Mouse (Mus musculus): Measurements from ENCODE around the gene Mcf2. TPM values are rescaled to one million over a fixed set of nuclear protein-coding genes. Genes with fewer than 3 reads are reported as not detected.

Mcf2 gene
- 3.1 TPM for polyA plus RNA-seq (2014; fragmentation: Illumina TruSeq; extraction: RNeasy Lipid Tissue Mini Kit (QIAGEN cat#74804); ENCODE audit: low read depth, low replicate concordance)

DNA sequence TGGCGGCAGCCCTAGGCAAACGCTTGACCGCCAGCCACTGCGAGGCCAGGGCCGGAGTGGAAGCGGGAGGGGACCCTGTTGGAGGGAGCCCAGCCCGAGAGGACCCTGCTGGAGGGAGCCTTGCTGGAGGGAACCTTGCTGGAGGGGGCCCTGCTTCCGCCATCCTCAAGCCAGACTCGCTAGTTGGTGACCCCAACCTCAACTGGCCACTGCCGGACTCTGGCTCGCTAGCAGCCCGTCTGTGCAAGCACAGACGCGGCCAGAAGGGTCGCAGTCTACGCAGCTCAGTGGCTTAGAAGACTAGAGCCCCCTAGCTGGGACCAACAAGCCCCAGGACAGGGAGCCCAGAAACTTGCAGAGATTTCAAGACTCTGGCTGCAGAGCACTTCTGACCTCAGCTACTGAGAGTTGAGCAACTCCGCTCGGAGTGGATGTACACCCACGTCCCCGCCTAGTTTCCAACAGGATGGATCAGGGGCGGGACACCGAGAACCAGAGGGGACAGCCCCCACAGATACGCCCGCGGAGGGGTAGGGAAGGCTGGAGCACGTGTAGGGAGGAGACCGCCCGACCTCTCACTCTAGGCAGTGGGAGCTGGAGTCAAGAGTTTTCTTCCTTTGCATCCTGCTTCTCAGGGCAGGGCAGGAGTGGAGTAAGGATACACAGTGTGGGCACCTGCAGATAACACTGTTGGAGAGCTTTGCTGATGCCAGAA lies at the start of gene Mcf2:
Gene Mcf2, minus strand, starts transcription at position 346 of the 715 bp plus-strand sequence.

Other genes starting within 250 kb of the Mcf2 start
- not detected for gene F9, start 179.6 kb downstream of the Mcf2 start, polyA plus RNA-seq (2014; fragmentation: Illumina TruSeq; extraction: RNeasy Lipid Tissue Mini Kit (QIAGEN cat#74804); ENCODE audit: low read depth, low replicate concordance)